Mouse (Mus musculus): Measurements from ENCODE around the gene Mff. TPM values are rescaled to one million over a fixed set of nuclear protein-coding genes. Genes with fewer than 3 reads are reported as not detected.

Gene Mff
- polyA plus RNA-seq, 1 experiment from 2014 or later, result 290 TPM

GRCm38 (mm10) chr1:82795702-82796443 lies 71.2 kb downstream of the Mff start:
- Histone ChIP-seq H3K4me2 (ENCODE audit: low read depth) (no peak overlapping the region), H3K9me3 (ENCODE audit: control insufficient read depth, low read length) (no peaks in the 10 kb centered on the region), H3K27me3 (ENCODE audit: control insufficient read depth, insufficient read depth, low read length) (no peaks in the 10 kb centered on the region), H3K27ac (ENCODE audit: low read depth, low read length) (no peak overlapping the region), H3K4me3 (ENCODE audit: low read depth, low read length) (no peak overlapping the region), H3K36me3 (ENCODE audit: control insufficient read depth, insufficient read depth, low read length) (no peaks in the 10 kb centered on the region), H3K9ac (ENCODE audit: low read length) (no peak overlapping the region), H3K4me1 (ENCODE audit: control insufficient read depth, insufficient read depth, low read length) (no peaks in the 10 kb centered on the region)
- WGBS, result 77% methylated on average over 18 of the region's 18 CpGs
- ATAC-seq (ENCODE audit: insufficient read depth, low FRiP score, low TSS enrichment), result no peak
- no peak for DNase-seq (ENCODE audit: low spot score)

GRCm38 (mm10) chr1:82797088-82797487 lies 72.4 kb downstream of the Mff start:
- 94% methylated on average over 4 of the region's 4 CpGs for WGBS
- H3K27ac ChIP-seq (ENCODE audit: low read depth, low read length), result no peak overlapping the region
- H3K4me2 ChIP-seq (ENCODE audit: low read depth), result no peak overlapping the region
- no peaks in the 10 kb centered on the region for H3K27me3 ChIP-seq (ENCODE audit: control insufficient read depth, insufficient read depth, low read length)
- no peak for DNase-seq (ENCODE audit: low spot score)
- no peaks in the 10 kb centered on the region for H3K9me3 ChIP-seq (ENCODE audit: control insufficient read depth, low read length)
- no peak overlapping the region for H3K4me3 ChIP-seq (ENCODE audit: low read depth, low read length)
- no peak for ATAC-seq (ENCODE audit: insufficient read depth, low FRiP score, low TSS enrichment)
- no peaks in the 10 kb centered on the region for H3K4me1 ChIP-seq (ENCODE audit: control insufficient read depth, insufficient read depth, low read length)
- H3K36me3 ChIP-seq (ENCODE audit: control insufficient read depth, insufficient read depth, low read length), result no peaks in the 10 kb centered on the region
- no peak overlapping the region for H3K9ac ChIP-seq (ENCODE audit: low read length)

DNA sequence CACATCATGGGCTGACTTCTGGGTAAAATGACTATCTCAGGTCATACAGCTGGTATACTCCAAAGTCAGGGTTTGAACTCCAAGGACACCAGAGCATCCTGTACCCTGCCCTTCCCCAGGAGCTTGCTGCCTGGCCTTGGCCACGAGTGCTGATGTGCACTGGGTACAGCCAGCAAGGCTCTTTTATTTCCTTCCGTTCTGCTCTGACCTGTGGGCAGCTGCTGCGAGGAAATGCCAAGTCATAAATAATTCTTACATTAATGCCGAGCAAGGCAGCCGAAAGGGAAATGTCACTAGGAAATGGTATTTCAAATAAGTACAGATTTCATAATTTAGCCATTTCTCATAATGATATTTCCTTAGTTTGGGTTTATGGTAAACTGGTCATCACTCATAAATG lies 73.6 kb downstream of the Mff start:
- DNase-seq (ENCODE audit: low spot score), result no peak
- H3K9ac ChIP-seq (ENCODE audit: low read length), result no peak overlapping the region
- H3K4me3 ChIP-seq (ENCODE audit: low read depth, low read length), result no peak overlapping the region
- no peaks in the 10 kb centered on the region for H3K4me1 ChIP-seq (ENCODE audit: control insufficient read depth, insufficient read depth, low read length)
- no peaks in the 10 kb centered on the region for H3K9me3 ChIP-seq (ENCODE audit: control insufficient read depth, low read length)
- 58% methylated on average over 5 of the region's 5 CpGs for WGBS
- no peak overlapping the region for H3K4me2 ChIP-seq (ENCODE audit: low read depth)
- no peaks in the 10 kb centered on the region for H3K27me3 ChIP-seq (ENCODE audit: control insufficient read depth, insufficient read depth, low read length)
- ATAC-seq (ENCODE audit: insufficient read depth, low FRiP score, low TSS enrichment), result no peak
- no peaks in the 10 kb centered on the region for H3K36me3 ChIP-seq (ENCODE audit: control insufficient read depth, insufficient read depth, low read length)
- H3K27ac ChIP-seq (ENCODE audit: low read depth, low read length), result no peak overlapping the region

GRCm38 (mm10) chr1:82798922-82799321 lies 74.2 kb downstream of the Mff start:
- Histone ChIP-seq H3K4me2 (ENCODE audit: low read depth) (no peak overlapping the region), H3K36me3 (ENCODE audit: control insufficient read depth, insufficient read depth, low read length) (no peaks in the 10 kb centered on the region), H3K27ac (ENCODE audit: low read depth, low read length) (no peak overlapping the region), H3K4me3 (ENCODE audit: low read depth, low read length) (no peak overlapping the region), H3K9ac (ENCODE audit: low read length) (no peak overlapping the region), H3K4me1 (ENCODE audit: control insufficient read depth, insufficient read depth, low read length) (no peaks in the 10 kb centered on the region), H3K9me3 (ENCODE audit: control insufficient read depth, low read length) (no peaks in the 10 kb centered on the region), H3K27me3 (ENCODE audit: control insufficient read depth, insufficient read depth, low read length) (no peaks in the 10 kb centered on the region)
- DNase-seq (ENCODE audit: low spot score) (no peak), ATAC-seq (ENCODE audit: insufficient read depth, low FRiP score, low TSS enrichment) (no peak)
- WGBS, result 81% methylated on average over 4 of the region's 4 CpGs

- 84% methylated on average over 12 of the region's 12 CpGs for WGBS
- no peak overlapping the region for H3K9ac ChIP-seq (ENCODE audit: low read length)
- no peaks in the 10 kb centered on the region for H3K9me3 ChIP-seq (ENCODE audit: control insufficient read depth, low read length)
- ATAC-seq (ENCODE audit: insufficient read depth, low FRiP score, low TSS enrichment) (no peak), DNase-seq (ENCODE audit: low spot score) (no peak)
- no peak overlapping the region for H3K4me3 ChIP-seq (ENCODE audit: low read depth, low read length)
- no peaks in the 10 kb centered on the region for H3K36me3 ChIP-seq (ENCODE audit: control insufficient read depth, insufficient read depth, low read length)
- no peaks in the 10 kb centered on the region for H3K4me1 ChIP-seq (ENCODE audit: control insufficient read depth, insufficient read depth, low read length)
- no peak overlapping the region for H3K27ac ChIP-seq (ENCODE audit: low read depth, low read length)
- no peak overlapping the region for H3K4me2 ChIP-seq (ENCODE audit: low read depth)
- H3K27me3 ChIP-seq (ENCODE audit: control insufficient read depth, insufficient read depth, low read length), result no peaks in the 10 kb centered on the region
Measured at GRCm38 (mm10) chr1:82801105-82801783, 76.6 kb downstream of the Mff start.

Other genes with a start within 250 kb of the Mff start
- 0.16 and 0.18 TPM in 2 replicates for gene Col4a4, start 138.0 kb upstream of the Mff start, polyA plus RNA-seq (2014; fragmentation: Nextera tagmentation; extraction: Ambion mirVana)
- gene Col4a3, start 138.0 kb upstream of the Mff start, polyA plus RNA-seq (2014; fragmentation: Nextera tagmentation; extraction: Ambion mirVana), result 0.11 and 0.18 TPM in 2 replicates
- gene Tm4sf20, start 43.6 kb downstream of the Mff start, polyA plus RNA-seq (2014; fragmentation: Nextera tagmentation; extraction: Ambion mirVana), result 0.28 TPM in 1 of 2 replicates, not detected in the other
- gene Gm47791, start 46.4 kb downstream of the Mff start, polyA plus RNA-seq (2014; fragmentation: Nextera tagmentation; extraction: Ambion mirVana), result not detected in 2 replicates
- 55.0 and 58.4 TPM in 2 replicates for gene Agfg1, start 114.6 kb downstream of the Mff start, polyA plus RNA-seq (2014; fragmentation: Nextera tagmentation; extraction: Ambion mirVana)
- gene A030005L19Rik, start 188.4 kb downstream of the Mff start, polyA plus RNA-seq (2014; fragmentation: Nextera tagmentation; extraction: Ambion mirVana), result not detected in 2 replicates
- gene A030014E15Rik, start 200.0 kb downstream of the Mff start, polyA plus RNA-seq (2014; fragmentation: Nextera tagmentation; extraction: Ambion mirVana), result not detected in 2 replicates
- gene Gm6217, start 206.5 kb downstream of the Mff start, polyA plus RNA-seq (2014; fragmentation: Nextera tagmentation; extraction: Ambion mirVana), result not detected in 2 replicates
- not detected in 2 replicates for gene A030003K21Rik, start 218.5 kb downstream of the Mff start, polyA plus RNA-seq (2014; fragmentation: Nextera tagmentation; extraction: Ambion mirVana)
- gene Gm7544, start 231.1 kb downstream of the Mff start, polyA plus RNA-seq (2014; fragmentation: Nextera tagmentation; extraction: Ambion mirVana), result not detected in 2 replicates
- gene Gm47955, start 235.4 kb downstream of the Mff start, polyA plus RNA-seq (2014; fragmentation: Nextera tagmentation; extraction: Ambion mirVana), result not detected in 2 replicates

Data from neural tube, embryonic 11.5 days (tissue).